Mouse (Mus musculus) neural tube, embryonic 11.5 days (tissue): Measurements from ENCODE around the gene 1110032A03Rik. TPM values are rescaled to one million over a fixed set of nuclear protein-coding genes. Genes with fewer than 3 reads are reported as not detected.

Experiments
- ATAC-seq: fragments of 200-750 bp; cut with Nextera tagmentation; 2 replicates; pipeline ENCODE4 v1.8.0; 2017; ENCODE audit warnings: moderate number of reproducible peaks, mild to moderate bottlenecking, moderate TSS enrichment, moderate library complexity; ENCODE audit not compliant: insufficient read depth, low FRiP score, low TSS enrichment
- DNase-seq: peaks from one replicate; pipeline ENCODE4 v3.0.0-alpha.2; 2015; ENCODE audit warnings: low spot score
- H3K27ac ChIP-seq: fragments of 300-500 bp; sonication (generic); 2 replicates; pipeline ENCODE4 v1.5.1; 2014; ENCODE audit warnings: low read depth, mild to moderate bottlenecking, low read length
- H3K27me3 ChIP-seq: fragments of 300-500 bp; sonication (generic); 2 replicates; pipeline ENCODE4 v1.6.1; 2014; ENCODE audit warnings: mild to moderate bottlenecking, low read length, mixed read lengths; ENCODE audit not compliant: control insufficient read depth, insufficient read depth
- H3K36me3 ChIP-seq: fragments of 300-500 bp; sonication (generic); 2 replicates; pipeline ENCODE4 v1.6.1; 2014; ENCODE audit warnings: mild to moderate bottlenecking, low read length, moderate library complexity, mixed read lengths; ENCODE audit not compliant: control insufficient read depth, insufficient read depth
- H3K4me1 ChIP-seq: fragments of 300-500 bp; sonication (generic); 2 replicates; pipeline ENCODE4 v1.6.1; 2014; ENCODE audit warnings: low read length, mixed read lengths; ENCODE audit not compliant: control insufficient read depth, insufficient read depth
- H3K4me2 ChIP-seq: fragments of 300-500 bp; sonication (generic); 2 replicates; pipeline ENCODE4 v1.6.1; 2014; ENCODE audit warnings: low read depth, mild to moderate bottlenecking, moderate library complexity
- H3K4me3 ChIP-seq: fragments of 300-500 bp; sonication (generic); 2 replicates; pipeline ENCODE4 v1.5.1; 2014; ENCODE audit warnings: low read depth, low read length
- H3K9ac ChIP-seq: fragments of 300-500 bp; sonication (generic); 2 replicates; pipeline ENCODE4 v1.6.1; 2014; ENCODE audit warnings: mild to moderate bottlenecking, low read length
- H3K9me3 ChIP-seq: fragments of 300-500 bp; sonication (generic); 2 replicates; pipeline ENCODE4 v1.6.1; 2016; ENCODE audit warnings: low read length; ENCODE audit not compliant: control insufficient read depth
- WGBS: fragments of 180-500 bp; shearing (Covaris S2); extraction: QIAGEN DNeasy Blood & Tissue Kit; methylation state at CpG from one replicate; pipeline ENCODE4 v1.1.7; 2014; 5-methylcytosine and 5-hydroxymethylcytosine counted together
- polyA plus RNA-seq: library from polyadenylated mRNA; unstranded; fragments of >200 nt; fragmentation: Nextera tagmentation; extraction: Ambion mirVana; gene quantifications from 2 replicates; pipeline ENCODE4 v1.2.1, GENCODE M21; 2014

Gene 1110032A03Rik
- polyA plus RNA-seq: 34.2 and 43.1 TPM in 2 replicates

DNA sequence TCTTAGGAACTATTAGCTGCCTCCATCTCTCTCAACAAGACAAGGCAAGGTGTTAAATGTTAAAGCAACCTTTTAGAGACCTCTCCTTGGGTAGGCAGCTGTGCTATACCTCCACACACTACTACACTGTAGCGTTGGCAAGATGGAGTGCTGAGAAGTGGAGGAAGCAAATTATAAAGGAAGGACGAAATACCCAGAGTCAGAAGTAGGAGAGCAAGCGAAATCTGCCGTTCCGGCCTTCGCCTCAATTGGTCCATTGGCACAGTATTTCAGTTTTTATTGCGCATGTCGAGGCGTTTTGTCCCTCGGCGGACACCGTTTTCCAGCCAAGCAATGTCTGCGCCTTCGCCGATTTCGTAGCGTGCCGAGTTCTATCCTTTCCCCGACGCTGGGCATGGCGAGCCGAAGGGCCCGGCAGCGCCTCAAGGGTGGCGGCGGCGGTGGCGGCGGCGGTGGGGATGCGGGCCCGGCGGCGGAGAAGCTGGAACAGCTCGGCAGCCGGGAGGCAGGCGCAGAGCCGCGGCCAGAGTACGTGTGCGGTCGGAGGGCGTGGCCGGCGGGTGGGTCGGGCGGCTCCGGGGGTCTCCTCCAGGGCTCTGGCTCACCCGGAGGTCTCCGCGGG is at the start of gene 1110032A03Rik, which contains the start of gene Alg9:
Gene 1110032A03Rik, minus strand, starts transcription at position 530 of the 622 bp plus-strand sequence.
Gene Alg9, plus strand, starts transcription at position 29 of the 622 bp plus-strand sequence.
- Histone ChIP-seq H3K36me3 (no peaks in the 10 kb centered on the region; the same call in 1 of the 2 replicates), H3K4me2 (peak within 1 kb of the TSS; percentile 79), H3K27ac (peak within 1 kb of the TSS; percentile 80), H3K4me3 (peak within 1 kb of the TSS; percentile 89), H3K4me1 (peaks cover 10% of the 10 kb centered on the region; the same call in 1 of the 2 replicates), H3K27me3 (no peaks in the 10 kb centered on the region), H3K9me3 (no peaks in the 10 kb centered on the region), H3K9ac (peak within 1 kb of the TSS; percentile 85)
- ATAC-seq: peak; percentile 80
- WGBS: under 1% methylated on average over 47 of the region's 51 CpGs
- DNase-seq: peak; percentile 89

DNA sequence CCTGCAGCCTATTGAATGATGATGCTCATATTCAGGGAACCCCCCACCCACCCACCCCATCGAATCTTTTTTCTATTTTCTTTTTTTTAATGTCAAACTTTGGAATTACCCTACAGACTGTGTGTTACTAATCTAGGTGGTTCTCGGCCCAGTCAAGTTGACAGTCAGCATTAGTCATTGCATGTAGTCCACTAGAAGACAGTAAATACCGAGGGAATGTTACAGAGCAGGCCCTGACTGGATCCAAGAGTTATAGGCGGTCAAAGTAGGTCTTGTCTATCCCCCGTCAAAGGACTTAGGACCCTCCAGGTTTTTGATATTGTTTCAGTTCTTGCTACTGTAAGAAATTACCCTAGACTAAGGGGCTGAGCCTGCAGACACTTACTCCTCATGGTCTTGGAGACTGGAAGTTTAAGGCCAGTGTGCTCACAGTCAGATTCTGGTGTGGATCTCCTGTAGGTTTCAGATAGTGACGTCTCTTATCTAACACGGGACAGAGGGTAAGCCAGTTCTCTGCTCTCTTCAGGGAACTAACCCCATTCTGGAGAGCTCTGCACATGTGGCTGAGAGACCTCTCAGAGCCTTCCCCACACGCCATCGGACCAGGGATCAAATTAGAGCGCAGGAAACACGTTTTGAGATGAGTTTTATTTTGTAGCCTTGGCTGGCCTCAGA is 48.6 kb upstream of the 1110032A03Rik start:
- ATAC-seq: no peak
- DNase-seq: no peak
- Histone ChIP-seq H3K9me3 (no peaks in the 10 kb centered on the region), H3K27me3 (no peaks in the 10 kb centered on the region), H3K36me3 (no peaks in the 10 kb centered on the region), H3K4me2 (no peak overlapping the region), H3K4me1 (no peaks in the 10 kb centered on the region), H3K4me3 (no peak overlapping the region), H3K27ac (no peak overlapping the region), H3K9ac (no peak overlapping the region)
- WGBS: 94% methylated on average over 11 of the region's 11 CpGs

DNA sequence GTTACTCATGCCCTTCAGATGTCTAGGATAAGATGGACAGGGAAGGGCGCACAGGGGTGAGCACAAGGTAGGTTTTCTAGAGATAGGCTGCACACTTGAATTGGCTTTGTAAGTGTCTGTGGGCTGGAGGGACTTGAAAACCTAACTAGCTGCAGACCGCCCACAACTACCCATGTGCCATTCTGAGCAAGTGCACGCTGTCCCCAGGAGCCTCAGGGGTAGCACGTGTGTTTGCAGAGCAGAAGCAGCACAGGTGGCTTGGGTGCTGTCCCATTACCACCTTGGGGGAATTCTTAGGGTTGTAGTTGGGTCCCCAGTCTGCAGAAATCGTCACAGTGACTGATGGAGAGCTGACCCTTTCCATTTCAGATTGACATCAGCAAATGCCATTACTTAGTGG is 46.9 kb upstream of the 1110032A03Rik start:
- Histone ChIP-seq H3K9ac (no peak overlapping the region), H3K27ac (no peak overlapping the region), H3K4me3 (no peak overlapping the region), H3K4me2 (no peak overlapping the region), H3K4me1 (no peaks in the 10 kb centered on the region), H3K27me3 (no peaks in the 10 kb centered on the region), H3K9me3 (no peaks in the 10 kb centered on the region), H3K36me3 (no peaks in the 10 kb centered on the region)
- WGBS: 98% methylated on average over 5 of the region's 5 CpGs
- ATAC-seq: no peak
- no peak for DNase-seq

DNA sequence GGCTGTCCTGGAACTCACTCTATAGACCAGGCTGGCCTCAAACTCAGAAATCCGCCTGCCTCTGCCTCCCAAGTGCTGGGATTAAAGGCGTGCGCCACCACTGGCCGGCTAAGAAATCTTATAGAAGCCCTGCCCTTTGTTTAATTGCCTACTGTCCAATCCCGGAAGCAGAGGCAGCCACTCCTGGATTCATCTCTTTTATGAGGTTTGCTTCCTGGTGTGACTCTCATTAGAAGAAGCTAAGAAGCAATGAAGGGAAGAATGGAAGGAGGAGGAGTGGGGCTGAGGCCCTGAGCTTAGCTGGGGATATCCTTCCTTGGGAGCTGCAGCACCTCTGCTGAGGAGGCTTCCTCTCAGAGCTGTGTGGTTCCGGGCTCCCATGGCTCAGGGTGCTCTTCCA is 46.3 kb upstream of the 1110032A03Rik start:
- Histone ChIP-seq H3K27me3 (no peaks in the 10 kb centered on the region), H3K27ac (no peak overlapping the region), H3K36me3 (no peaks in the 10 kb centered on the region), H3K4me3 (no peak overlapping the region), H3K4me2 (no peak overlapping the region), H3K9ac (no peak overlapping the region), H3K4me1 (no peaks in the 10 kb centered on the region), H3K9me3 (no peaks in the 10 kb centered on the region)
- WGBS: 93% methylated on average over 6 of the region's 6 CpGs
- ATAC-seq (no peak), DNase-seq (no peak)

DNA sequence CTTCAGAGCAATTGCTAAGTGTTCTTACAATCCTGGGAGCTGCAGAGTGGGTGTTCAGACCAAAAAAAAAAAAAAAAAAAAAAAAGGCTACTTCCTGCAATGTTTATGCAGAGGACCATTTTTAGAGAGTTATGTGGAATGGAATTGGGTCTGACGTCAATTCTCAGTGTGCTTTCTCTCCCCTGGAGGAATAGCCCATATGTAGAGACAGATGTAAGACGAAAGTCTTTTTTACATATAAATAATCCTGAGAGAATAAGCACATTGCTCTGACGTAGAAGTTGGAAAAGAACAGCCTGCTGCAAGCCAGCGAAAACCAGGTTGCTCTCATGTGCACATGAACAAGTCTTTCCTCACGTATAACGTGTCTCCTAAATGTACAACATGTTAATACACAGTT is 44.4 kb upstream of the 1110032A03Rik start:
- H3K9me3 ChIP-seq: no peaks in the 10 kb centered on the region
- WGBS: 94% methylated on average over 6 of the region's 6 CpGs
- H3K4me1 ChIP-seq: no peaks in the 10 kb centered on the region
- H3K36me3 ChIP-seq: peaks cover 2% of the 10 kb centered on the region
- no peak overlapping the region for H3K4me2 ChIP-seq
- no peak for ATAC-seq
- no peak overlapping the region for H3K4me3 ChIP-seq
- H3K27me3 ChIP-seq: no peaks in the 10 kb centered on the region
- H3K9ac ChIP-seq: no peak overlapping the region
- no peak overlapping the region for H3K27ac ChIP-seq
- no peak for DNase-seq

DNA sequence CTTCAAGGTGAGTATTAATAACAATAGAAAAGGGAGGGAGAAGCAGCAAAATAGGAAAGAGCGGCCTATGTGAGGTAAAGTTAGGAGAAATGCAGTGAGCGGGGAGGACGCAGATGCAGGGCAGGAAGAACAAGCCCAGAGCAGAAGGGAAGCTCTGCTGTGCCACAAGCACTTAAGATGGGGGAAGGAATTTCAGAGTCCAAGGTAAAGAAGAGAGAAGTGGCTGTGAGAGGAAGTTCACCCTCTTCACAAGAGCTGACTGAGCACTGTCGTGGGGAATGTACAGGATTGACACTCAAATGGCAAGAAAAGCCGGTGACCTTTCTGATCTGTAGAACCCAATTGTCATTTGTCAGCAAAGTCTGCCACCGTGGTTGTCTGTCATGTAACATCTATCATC is 42.7 kb upstream of the 1110032A03Rik start:
- peaks cover 4% of the 10 kb centered on the region for H3K36me3 ChIP-seq
- DNase-seq: no peak
- 88% methylated on average over 6 of the region's 6 CpGs for WGBS

DNA sequence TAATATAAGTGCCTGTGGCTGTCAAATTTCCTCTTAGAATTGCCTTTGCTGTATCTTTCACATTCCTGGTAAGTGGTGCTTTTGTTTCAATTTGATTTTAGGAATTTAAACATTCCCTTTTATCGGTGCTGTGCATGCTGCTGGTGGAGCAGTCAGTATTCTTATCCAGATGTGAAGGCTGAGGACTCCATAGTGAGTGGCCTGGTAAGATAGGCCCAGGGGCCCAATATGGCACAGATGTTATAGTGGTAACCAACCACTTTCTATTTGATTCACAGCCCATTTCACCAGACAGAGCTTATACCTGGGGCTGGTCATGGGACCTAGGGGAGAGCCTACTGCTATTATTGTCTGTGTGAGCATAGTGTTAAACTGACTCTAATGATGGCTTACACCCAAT is 41.2 kb upstream of the 1110032A03Rik start:
- H3K4me2 ChIP-seq: no peak overlapping the region

More for the DNA sequence above, 42.7 kb upstream of the 1110032A03Rik start:
- Histone ChIP-seq H3K9me3 (no peaks in the 10 kb centered on the region), H3K4me3 (no peak overlapping the region), H3K4me2 (no peak overlapping the region), H3K4me1 (no peaks in the 10 kb centered on the region), H3K27ac (no peak overlapping the region), H3K9ac (no peak overlapping the region), H3K27me3 (no peaks in the 10 kb centered on the region)
- ATAC-seq: no peak

DNA sequence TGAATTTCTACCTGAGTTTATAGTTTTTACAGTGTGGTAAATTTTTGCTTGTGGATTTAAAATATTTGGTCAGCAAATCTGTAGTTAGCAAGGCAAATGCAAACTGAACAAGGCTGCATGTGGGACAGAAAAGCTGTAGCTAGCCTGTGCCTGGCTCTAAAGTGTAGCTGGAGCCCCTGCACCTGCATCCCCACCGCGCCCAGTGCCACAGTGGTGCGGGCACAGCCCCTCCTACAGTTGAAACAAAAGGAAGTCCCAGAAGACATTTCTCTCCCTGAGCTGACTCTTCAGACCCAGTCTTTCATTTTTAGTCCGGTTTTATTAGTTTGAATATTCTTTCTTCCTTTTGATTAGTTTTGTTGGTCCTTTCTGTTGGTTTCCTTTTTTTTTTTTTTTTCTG is 40.3 kb upstream of the 1110032A03Rik start:
- Histone ChIP-seq H3K9me3 (no peaks in the 10 kb centered on the region), H3K9ac (no peak overlapping the region), H3K4me3 (no peak overlapping the region), H3K27ac (no peak overlapping the region), H3K4me1 (no peaks in the 10 kb centered on the region), H3K4me2 (no peak overlapping the region), H3K36me3 (peaks cover 4% of the 10 kb centered on the region), H3K27me3 (no peaks in the 10 kb centered on the region)
- no peak for DNase-seq
- no peak for ATAC-seq
- WGBS: 100% methylated on average over 4 of the region's 4 CpGs

More for the DNA sequence above, 41.2 kb upstream of the 1110032A03Rik start:
- H3K36me3 ChIP-seq: peaks cover 4% of the 10 kb centered on the region
- ATAC-seq: no peak
- H3K27me3 ChIP-seq: no peaks in the 10 kb centered on the region
- DNase-seq: no peak
- H3K9me3 ChIP-seq: no peaks in the 10 kb centered on the region
- no peak overlapping the region for H3K27ac ChIP-seq
- H3K4me3 ChIP-seq: no peak overlapping the region
- no peaks in the 10 kb centered on the region for H3K4me1 ChIP-seq
- WGBS: 89% methylated on average over 1 of the region's 1 CpGs
- no peak overlapping the region for H3K9ac ChIP-seq

DNA sequence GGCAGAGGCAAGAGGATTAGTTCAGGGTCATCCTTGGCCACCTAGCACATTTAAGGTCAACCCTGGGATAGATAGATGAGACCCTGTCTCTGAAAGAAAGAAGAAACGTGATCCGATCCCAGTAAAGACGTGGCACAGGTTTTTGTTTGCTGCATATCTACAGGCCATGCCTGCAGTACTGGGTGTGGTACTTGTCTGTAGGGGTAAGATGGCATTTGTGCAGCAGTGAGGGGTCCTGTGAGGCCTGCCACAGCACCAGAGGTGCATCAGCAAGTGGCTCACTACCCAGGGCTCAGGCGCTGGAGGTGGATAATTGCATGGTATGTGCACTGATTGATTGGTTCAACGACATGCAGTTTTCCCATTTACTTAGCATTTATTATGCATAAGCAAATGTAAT is 38.5 kb upstream of the 1110032A03Rik start:
- Histone ChIP-seq H3K9ac (no peak overlapping the region), H3K27ac (no peak overlapping the region), H3K27me3 (no peaks in the 10 kb centered on the region), H3K4me1 (no peaks in the 10 kb centered on the region), H3K4me3 (no peak overlapping the region), H3K9me3 (no peaks in the 10 kb centered on the region), H3K36me3 (peaks cover 6% of the 10 kb centered on the region), H3K4me2 (no peak overlapping the region)
- WGBS: 93% methylated on average over 5 of the region's 5 CpGs
- ATAC-seq (no peak), DNase-seq (no peak)
